ENCODE assay signal across 8 mouse cellular contexts in the genomic region with DNA sequence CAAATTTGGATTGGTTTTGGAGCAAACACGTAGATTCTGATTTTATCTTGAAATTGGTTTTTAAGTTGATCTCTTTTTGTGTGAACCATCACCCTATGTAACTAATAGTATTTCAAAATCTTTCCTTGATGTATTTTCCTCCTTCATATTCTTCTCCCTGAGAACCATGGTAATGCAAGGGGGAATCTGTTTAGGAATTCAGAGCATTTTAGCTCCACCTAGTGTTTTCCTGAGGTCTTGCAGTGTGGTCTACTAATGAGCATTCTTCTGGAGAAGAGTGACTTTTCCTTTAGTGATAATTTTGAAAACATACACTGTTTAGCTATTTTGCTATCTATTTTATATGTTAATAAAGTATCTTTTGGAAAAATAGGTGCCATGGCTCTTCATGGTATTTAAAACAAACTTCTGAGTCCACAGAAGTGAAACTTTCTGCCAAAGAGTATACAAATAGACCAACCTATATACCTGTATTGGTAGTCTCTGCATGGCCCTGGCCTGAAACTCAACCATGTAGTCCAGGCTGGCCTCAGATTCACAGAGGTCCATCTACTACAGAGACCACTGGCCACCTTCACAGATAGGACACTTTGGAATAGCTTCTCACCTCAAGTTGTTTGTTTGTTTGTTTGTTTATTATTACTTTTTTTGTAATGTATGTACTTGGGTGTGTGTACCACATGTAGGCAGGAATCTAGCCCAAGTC.
DNase-seq lines count a peak whose midpoint lies in the region; ATAC-seq and TF ChIP-seq lines count a peak whose summit lies in the region.

No protein-coding gene starts in this region.

- intact Hi-C loops in gastrocnemius, postnatal 36 days (cut with DNase I), result no loop called here
- intact Hi-C loops in heart, postnatal 36 days (cut with DNase I), result loop anchor here (1.0 to 10.0 kb wide), 4 partner anchors 147 to 374 kb away; partner anchors contain the start of gene Dact2

- H3K27me3 ChIP-seq in limb, embryonic 14.5 days (ENCODE audit: control insufficient read depth, insufficient read depth, low read length), result no peaks in the 10 kb centered on the region

- WGBS in limb, embryonic 14.5 days, result 81% methylated on average over 1 of the region's 1 CpGs

- H3K4me2 ChIP-seq in limb, embryonic 14.5 days (replicated peaks; ENCODE audit: low read depth, low read length, severe bottlenecking), result no peak overlapping the region

- no peak overlapping the region for H3K27ac ChIP-seq in limb, embryonic 14.5 days (replicated peaks; ENCODE audit: low read depth, low read length)

- H3K4me3 ChIP-seq in limb, embryonic 14.5 days (replicated peaks; ENCODE audit: low read length), result no peak overlapping the region

- no peaks in the 10 kb centered on the region for H3K4me1 ChIP-seq in limb, embryonic 14.5 days (ENCODE audit: control insufficient read depth, insufficient read depth, low read length)

- H3K9me3 ChIP-seq in limb, embryonic 14.5 days (ENCODE audit: control insufficient read depth, low read length), result no peaks in the 10 kb centered on the region

- DNase-seq in gastrocnemius, adult 18-20 months (ENCODE audit: low spot score), result peak; percentile 59
- no peak for DNase-seq in gastrocnemius, postnatal 36 days
- DNase-seq in 3T3-L1 (ENCODE audit: low read depth, low spot score), result peak; percentile 84
- DNase-seq in cerebellum, adult 11 months, result peak; percentile 39
- peak; percentile 31 to 34 for DNase-seq in heart, postnatal 36 days
- peak; percentile 81 for DNase-seq in limb, embryonic 14.5 days (ENCODE audit: low spot score)
- DNase-seq in skeletal muscle tissue, adult 2 months (ENCODE audit: low read depth, low spot score), result peak; percentile 18
- DNase-seq in spleen, postnatal 4 days (ENCODE audit: low spot score in 2 of 2), result no peak

- no peak for ATAC-seq in limb, embryonic 14.5 days (ENCODE audit: low FRiP score, low read depth)

- TF ChIP-seq POLR2A in limb, embryonic 14.5 days (IDR thresholded peaks at IDR 0.05; ENCODE audit: borderline replicate concordance, extremely low read depth, insufficient read depth, insufficient read length), result no peak

- H3K9ac ChIP-seq in limb, embryonic 14.5 days (ENCODE audit: low read depth, low read length, severe bottlenecking), result no peak overlapping the region

- H3K36me3 ChIP-seq in limb, embryonic 14.5 days (ENCODE audit: control insufficient read depth, insufficient read depth, low read length), result peaks cover 36% of the 10 kb centered on the region

Comparison
In these comparisons a context has a peak if more than half of its experiments do, and no peak if none do; other contexts are left out.
1. DNase-seq: peak in gastrocnemius, adult 18-20 months (single experiment), 3T3-L1 (single experiment), cerebellum, adult 11 months (single experiment), heart, postnatal 36 days (2 of 2), limb, embryonic 14.5 days (single experiment) and skeletal muscle tissue, adult 2 months (single experiment); none in gastrocnemius, postnatal 36 days (0 of 2) and spleen, postnatal 4 days (0 of 2).